Mouse (Mus musculus): ENCODE measurements around the gene Gm13290.

GRCm38 (mm10) chr4:88739036-88739435 is 34.6 kb upstream of the Gm13290 start:
- no peak for TF ChIP-seq CTCF (IDR thresholded peaks at IDR 0.05; ENCODE audit: extremely low read depth, insufficient read depth, insufficient read length, insufficient replicate concordance)
- no peak for TF ChIP-seq POLR2A (IDR thresholded peaks at IDR 0.05; ENCODE audit: low read depth, low read length)
